Mouse (Mus musculus) gastrocnemius, postnatal 14 days (tissue): ENCODE measurements at regions not wholly inside any gene's neighbourhood (a gene's known extent, or its start where the extent isn't known, plus 50 kb on each side); places are given as distances from the start of the nearest gene placed in this dataset.
"Not testable (repeated sequence)": the region's sequence is repeated elsewhere in the genome, so short reads cannot be mapped to it uniquely, and the experiment has no call there.

Experiments
- DNase-seq: peaks from one replicate; pipeline ENCODE4 v3.0.0; 2021; ENCODE audit warnings: mixed read lengths
- intact Hi-C: fragments of 180-260 bp; cut with DNase I; formaldehyde crosslinking; loops from one replicate; pipeline ENCODE4 v1.15.1; 2025; ENCODE audit warnings: low total_unique reads

GRCm38 (mm10) chr13:97347696-97348095 is 106.8 kb downstream of the Enc1 start:
- peak; percentile 22 for DNase-seq
- intact Hi-C loops, result no loop called here

DNA sequence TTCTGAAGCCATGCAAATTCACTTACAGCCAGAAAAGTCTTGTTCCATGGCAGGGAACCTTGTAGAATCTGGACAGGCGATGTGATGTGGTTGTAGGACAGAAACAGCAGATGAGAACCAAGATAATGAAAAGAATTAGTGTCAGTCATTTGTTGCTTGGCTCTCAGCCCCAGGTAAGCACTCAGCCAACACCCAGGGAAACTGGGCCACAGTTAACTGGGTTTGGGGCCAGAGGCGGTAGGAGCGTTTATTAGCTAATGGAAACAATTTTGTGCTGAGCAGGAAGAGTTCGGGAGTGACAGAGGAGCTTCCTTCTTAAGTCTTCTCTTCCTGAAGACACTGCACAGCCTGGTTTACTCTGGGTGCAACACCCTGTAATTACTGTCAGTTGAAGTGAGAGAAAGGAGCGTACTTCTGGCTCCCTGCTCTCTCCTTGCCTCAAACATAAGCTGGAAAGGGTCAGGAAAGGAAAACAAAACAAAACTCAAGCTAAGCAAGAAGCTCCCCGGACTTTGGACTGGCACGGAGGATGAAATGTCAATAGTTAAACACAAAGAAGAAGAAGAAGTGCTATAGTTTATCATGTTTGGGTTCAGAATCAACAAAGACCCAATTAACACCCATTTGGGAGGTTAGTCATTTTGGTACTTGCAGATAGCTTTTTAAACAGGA is 100.4 kb downstream of the Enc1 start:
- no peak for DNase-seq
- intact Hi-C loops, result no loop called here

DNA sequence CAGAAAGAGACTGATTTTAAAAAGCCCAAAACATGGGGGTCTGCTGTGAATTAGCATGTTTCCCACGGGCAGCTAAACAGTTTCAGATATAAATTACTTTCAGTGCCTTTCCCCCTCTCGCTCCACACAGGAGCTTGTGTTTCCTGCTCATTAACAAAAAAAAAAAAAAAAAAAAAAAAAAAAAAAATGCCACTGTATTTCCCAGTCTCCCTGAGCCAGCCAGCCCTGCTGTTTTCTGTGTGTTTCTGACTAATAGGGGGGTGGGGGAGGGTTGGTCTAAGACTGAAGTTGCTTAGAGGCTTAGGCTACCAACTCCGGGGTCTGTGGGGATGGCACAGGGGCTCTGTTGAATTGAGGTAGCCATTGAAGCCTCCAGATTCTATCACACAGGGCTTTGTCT is 97.0 kb downstream of the Enc1 start:
- intact Hi-C loops, result no loop called here

DNA sequence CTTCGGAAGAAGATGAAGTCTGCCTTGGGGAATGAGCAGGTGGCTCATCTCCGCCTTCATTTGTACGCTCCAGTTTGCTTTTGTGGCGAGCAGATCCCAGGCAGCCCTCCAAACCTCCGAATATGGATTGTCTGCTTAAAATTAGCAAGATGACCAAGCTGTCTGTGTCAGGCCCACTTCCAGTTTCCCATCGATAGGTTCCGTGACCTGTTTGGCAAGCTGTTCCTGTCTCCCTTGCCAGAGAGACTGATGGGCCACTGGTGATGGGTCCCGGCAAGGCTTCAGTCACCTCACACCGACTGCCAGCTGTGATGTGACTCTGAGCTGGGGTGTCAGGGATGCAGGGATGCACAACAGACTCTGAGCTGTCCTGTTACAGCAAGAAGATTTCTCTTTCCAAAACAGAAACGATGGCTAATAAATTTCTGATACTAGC is 96.4 kb downstream of the Enc1 start:
- intact Hi-C loops, result no loop called here

More for the DNA sequence above, 97.0 kb downstream of the Enc1 start:
- no peak for DNase-seq

DNA sequence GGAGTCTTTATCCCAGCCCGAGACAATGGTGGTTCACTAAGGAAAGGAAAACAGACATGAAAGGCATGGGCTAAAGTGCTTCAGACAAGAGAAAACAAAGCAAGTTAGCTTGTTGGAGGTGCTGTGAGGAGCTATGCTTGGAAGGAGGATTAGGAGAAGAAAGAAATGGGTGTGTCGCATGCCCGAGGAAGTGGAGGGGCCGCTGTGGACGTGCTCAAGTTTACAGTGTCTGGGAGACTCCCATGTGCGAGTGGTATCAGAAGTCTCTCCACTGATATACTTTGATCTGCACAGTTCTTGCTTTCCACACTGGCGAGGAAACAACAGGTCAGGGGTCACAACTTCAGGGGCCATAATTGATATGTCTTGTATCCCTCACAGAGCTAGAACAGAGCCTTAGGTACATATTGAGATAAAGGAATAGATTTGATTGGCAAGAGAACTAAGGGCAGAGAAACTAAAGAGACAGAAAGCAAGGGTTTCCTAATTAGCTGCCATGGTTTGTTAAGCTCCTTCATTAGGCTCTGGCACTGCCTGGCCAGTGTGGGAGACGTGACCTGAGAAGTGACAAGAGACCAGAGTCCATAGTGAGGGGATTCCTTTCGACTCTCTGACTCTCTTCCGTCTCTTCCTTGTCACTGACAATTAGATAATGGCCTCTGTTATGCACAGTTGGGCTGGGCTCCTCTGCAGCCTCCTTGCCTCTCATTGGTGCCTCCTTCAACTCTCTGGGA is 93.1 kb downstream of the Enc1 start:
- intact Hi-C loops, result no loop called here
- no peak for DNase-seq

More for the DNA sequence above, 96.4 kb downstream of the Enc1 start:
- peak; percentile 55 for DNase-seq

GRCm38 (mm10) chr13:97331072-97331471 is 90.2 kb downstream of the Enc1 start:
- DNase-seq, result no peak
- intact Hi-C loops, result no loop called here

DNA sequence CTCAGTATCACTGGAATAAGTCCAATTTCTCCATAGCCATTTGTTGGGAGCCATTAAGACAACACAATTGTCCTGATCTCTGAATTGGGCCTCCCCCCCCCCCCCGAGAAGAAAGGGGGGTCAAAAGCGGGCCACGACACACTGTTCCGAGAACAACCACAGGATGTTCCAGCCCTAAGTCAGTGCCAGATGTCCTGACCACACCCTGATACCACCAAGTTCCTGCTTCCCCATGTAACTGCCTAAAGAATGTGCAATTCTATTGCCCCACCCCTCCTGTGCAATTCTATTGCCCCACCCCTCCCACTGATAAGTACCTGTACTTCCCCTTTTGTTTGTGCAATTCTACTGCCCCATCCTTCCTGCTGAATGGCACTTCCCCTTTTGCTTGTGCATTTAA is 80.4 kb downstream of the Enc1 start:
- DNase-seq, intact Hi-C loops: not testable (repeated sequence)

GRCm38 (mm10) chr13:97320756-97321155 is 79.9 kb downstream of the Enc1 start:
- intact Hi-C loops, result no loop called here
- no peak for DNase-seq

GRCm38 (mm10) chr13:97320298-97320697 is 79.4 kb downstream of the Enc1 start:
- DNase-seq, result no peak
- intact Hi-C loops, result no loop called here

DNA sequence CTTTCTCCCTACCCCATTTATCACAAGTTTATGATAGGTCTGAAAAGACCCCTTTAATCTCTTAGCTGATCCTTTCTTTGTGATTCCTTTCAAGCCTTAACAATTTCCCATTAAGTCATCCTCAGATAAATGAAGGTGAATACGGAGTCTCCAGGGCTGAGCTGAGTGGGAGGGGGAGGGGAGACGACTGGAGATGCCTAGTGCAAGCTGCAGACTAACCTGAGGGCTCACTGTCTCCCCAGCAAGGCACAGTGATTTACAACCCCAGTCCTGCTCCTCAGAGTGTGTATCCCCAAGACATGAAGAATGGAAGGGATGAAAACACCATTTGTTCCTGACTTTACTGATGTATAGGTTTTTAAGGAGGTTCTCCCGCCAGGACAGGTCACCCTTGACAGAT is 76.7 kb downstream of the Enc1 start:
- intact Hi-C loops, result no loop called here
- no peak for DNase-seq

GRCm38 (mm10) chr13:97312420-97313370 is 71.8 kb downstream of the Enc1 start:
- intact Hi-C loops, result no loop called here
- no peak for DNase-seq

DNA sequence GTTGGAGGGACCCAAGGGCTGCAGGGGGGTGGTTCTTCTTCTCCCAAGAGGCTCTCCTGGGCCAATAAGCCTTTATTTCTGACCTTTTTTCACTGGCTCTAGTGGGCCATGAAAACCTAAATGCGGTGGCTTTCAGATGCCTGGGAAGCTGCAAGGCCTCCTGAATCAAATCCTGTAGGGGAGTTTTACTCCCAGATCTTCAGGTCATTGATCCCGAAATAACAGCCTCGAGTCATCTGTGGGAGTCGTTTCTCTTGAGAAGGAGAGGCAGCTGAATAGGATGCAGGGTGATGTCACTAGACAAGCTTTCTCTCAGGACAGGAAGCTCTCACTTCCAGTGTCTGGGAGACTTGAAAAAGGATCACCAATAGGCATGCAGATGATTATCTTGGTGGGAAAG is 70.4 kb downstream of the Enc1 start:
- DNase-seq, result no peak
- intact Hi-C loops, result no loop called here

GRCm38 (mm10) chr13:97310855-97311189 is 69.9 kb downstream of the Enc1 start:
- DNase-seq, result no peak
- intact Hi-C loops, result no loop called here

GRCm38 (mm10) chr13:97310186-97310854 is 69.4 kb downstream of the Enc1 start:
- intact Hi-C loops, result no loop called here
- peak; percentile 29 for DNase-seq

- intact Hi-C loops, result no loop called here
- no peak for DNase-seq
Measured at GRCm38 (mm10) chr13:97309411-97309810, 68.5 kb downstream of the Enc1 start.

- intact Hi-C loops, result no loop called here
- no peak for DNase-seq
Measured at GRCm38 (mm10) chr13:97308431-97308830, 67.5 kb downstream of the Enc1 start.
